Mouse (Mus musculus) T-helper 17 cell (primary cell): ENCODE results near the gene Gm20388.

Source experiments
- in situ Hi-C, 2 experiments: fragments of 300-600 bp; cut with MboI, MseI; formaldehyde crosslinking; loops; 1 replicate in 1 of 2; 2 replicates in 1 of 2; pipeline ENCODE4 v1.15.1; 2025; ENCODE audit warnings: high pct_unique_total_duplicates in 2 of 2

Gene Gm20388

GRCm38 (mm10) chr8:122238225-122238624 lies 2327.6 kb downstream of the Gm20388 start:
- in situ Hi-C loops = no loop called here

GRCm38 (mm10) chr8:122238731-122239130 lies 2328.1 kb downstream of the Gm20388 start:
- in situ Hi-C loops = no loop called here

- in situ Hi-C loops = no loop called here
Observed at GRCm38 (mm10) chr8:122240241-122241026, 2329.8 kb downstream of the Gm20388 start.

GRCm38 (mm10) chr8:122243310-122243709 lies 2332.7 kb downstream of the Gm20388 start:
- in situ Hi-C loops = no loop called here

GRCm38 (mm10) chr8:122245161-122245560 lies 2334.5 kb downstream of the Gm20388 start:
- in situ Hi-C loops = no loop called here

- in situ Hi-C loops = no loop called here
Observed at GRCm38 (mm10) chr8:122246257-122247211, 2335.9 kb downstream of the Gm20388 start.

- in situ Hi-C loops = no loop called here
Observed at GRCm38 (mm10) chr8:122251739-122252138, 2341.1 kb downstream of the Gm20388 start.

- in situ Hi-C loops = no loop called here
Observed at GRCm38 (mm10) chr8:122252366-122252765, 2341.7 kb downstream of the Gm20388 start.

GRCm38 (mm10) chr8:122259351-122259750 lies 2348.7 kb downstream of the Gm20388 start:
- in situ Hi-C loops = no loop called here

- in situ Hi-C loops = loop anchor here in 1 of 2 experiments (5.0 kb wide), 2 partner anchors 98 to 278 kb away; no protein-coding TSS in a partner anchor
Observed at GRCm38 (mm10) chr8:122260755-122261154, 2350.1 kb downstream of the Gm20388 start.

- in situ Hi-C loops = loop anchor here in 1 of 2 experiments (5.0 kb wide), 2 partner anchors 101 to 281 kb away; no protein-coding TSS in a partner anchor
Observed at GRCm38 (mm10) chr8:122262835-122263234, 2352.2 kb downstream of the Gm20388 start.

GRCm38 (mm10) chr8:122264243-122264642 lies 2353.6 kb downstream of the Gm20388 start:
- in situ Hi-C loops = loop anchor here in 1 of 2 experiments (5.0 kb wide), 2 partner anchors 102 to 282 kb away; no protein-coding TSS in a partner anchor

GRCm38 (mm10) chr8:122265522-122265921 lies 2354.9 kb downstream of the Gm20388 start:
- in situ Hi-C loops = no loop called here

GRCm38 (mm10) chr8:122266867-122267266 lies 2356.2 kb downstream of the Gm20388 start:
- in situ Hi-C loops = no loop called here

GRCm38 (mm10) chr8:122268861-122269260 lies 2358.2 kb downstream of the Gm20388 start:
- in situ Hi-C loops = no loop called here

GRCm38 (mm10) chr8:122269404-122269803 lies 2358.8 kb downstream of the Gm20388 start:
- in situ Hi-C loops = no loop called here

- in situ Hi-C loops = loop anchor here (5.0 kb wide), 1 partner anchor 62 kb away; no protein-coding TSS in a partner anchor
Observed at GRCm38 (mm10) chr8:122270555-122270954, 2359.9 kb downstream of the Gm20388 start.

GRCm38 (mm10) chr8:122273152-122273551 lies 2362.5 kb downstream of the Gm20388 start:
- in situ Hi-C loops = loop anchor here (5.0 kb wide), 1 partner anchor 59 kb away; no protein-coding TSS in a partner anchor

- in situ Hi-C loops = loop anchor here (5.0 kb wide), 1 partner anchor 58 kb away; no protein-coding TSS in a partner anchor
Observed at GRCm38 (mm10) chr8:122273826-122274225, 2363.2 kb downstream of the Gm20388 start.

- in situ Hi-C loops = loop anchor here (5.0 to 25.0 kb wide), 2 partner anchors 57 to 1337 kb away; no protein-coding TSS in a partner anchor
Observed at GRCm38 (mm10) chr8:122274651-122275391, 2364.2 kb downstream of the Gm20388 start.

- in situ Hi-C loops = loop anchor here in 1 of 2 experiments (25.0 kb wide), 1 partner anchor 1336 kb away; no protein-coding TSS in a partner anchor
Observed at GRCm38 (mm10) chr8:122276308-122276707, 2365.7 kb downstream of the Gm20388 start.
